Mouse (Mus musculus): ENCODE measurements around the gene Tle6. TPM values are rescaled to one million over a fixed set of nuclear protein-coding genes. Genes with fewer than 3 reads are reported as not detected.

Gene Tle6
- total and polyA plus RNA-seq, 3 experiments, result 17.5 to 49.5 (median 44.3) TPM

DNA sequence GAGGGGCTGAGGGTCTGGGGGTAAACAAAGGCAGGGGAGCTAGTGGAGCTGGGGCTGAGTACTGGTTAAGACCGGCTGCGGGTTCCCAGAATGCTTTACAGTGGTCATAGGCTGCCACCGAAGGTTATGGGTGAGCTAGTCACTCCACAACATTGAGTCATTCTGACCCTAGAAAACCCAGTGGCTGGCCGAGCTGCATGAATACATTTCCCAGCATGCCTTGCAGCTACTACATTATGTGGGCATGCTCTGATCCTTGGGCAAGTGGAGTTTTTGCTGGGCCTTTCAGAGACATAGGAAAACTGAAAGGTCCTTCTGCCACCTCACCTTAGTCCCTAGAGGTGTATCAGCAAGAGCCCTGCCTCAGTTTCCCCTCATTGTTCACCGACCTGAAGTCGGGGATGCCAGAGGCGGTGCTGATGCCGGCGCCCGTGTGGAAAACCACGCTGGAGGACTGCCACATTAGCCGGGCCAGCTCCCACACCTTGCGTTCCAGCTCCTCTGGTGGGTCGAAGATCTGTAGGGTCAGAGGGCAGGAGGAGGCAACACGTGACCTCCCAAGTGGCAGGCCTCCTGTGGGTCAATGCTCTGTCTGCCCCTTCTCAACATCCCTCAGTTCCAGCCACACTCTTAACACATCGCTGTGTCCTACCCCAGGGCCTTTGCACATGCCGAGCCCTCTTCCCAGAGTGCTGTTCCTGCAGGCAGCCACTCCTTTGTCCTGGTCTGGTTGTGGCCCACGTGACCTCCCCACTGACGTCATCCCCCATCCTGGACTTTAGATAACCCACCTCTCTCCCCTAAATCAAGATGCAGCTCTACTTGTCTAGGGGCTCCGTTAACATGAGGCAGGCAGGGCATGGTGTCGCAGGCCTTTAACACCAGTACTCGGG lies 25.5 kb upstream of the Tle6 start:
- Histone ChIP-seq H3K9me3 (replicated peaks) (no peaks in the 10 kb centered on the region), H3K4me1 (ENCODE audit: insufficient read depth, low read depth, low read length) (peaks cover 61% of the 10 kb centered on the region), H3K27me3 (ENCODE audit: insufficient read depth, low read length) (peaks cover under 1% of the 10 kb centered on the region; the same call in 1 of the 2 replicates), H3K36me3 (replicated peaks) (peaks cover 53% of the 10 kb centered on the region), H3K4me3 (ENCODE audit: low read depth, low read length) (peak overlapping the region; percentile 84)
- DNase-seq (ENCODE audit: low spot score) (no peak), ATAC-seq (ENCODE audit: extremely low read depth, insufficient number of reproducible peaks, low FRiP score, poor library complexity, severe bottlenecking) (no peak)
- no peak for TF ChIP-seq GATA2 (IDR thresholded peaks at IDR 0.05; ENCODE audit: borderline replicate concordance, low read depth, low read length)
- no peak for TF ChIP-seq GATA1 (IDR thresholded peaks at IDR 0.05; ENCODE audit: borderline replicate concordance, low read length)
- TF ChIP-seq TAL1 (conservative IDR thresholded peaks at IDR 0.05; ENCODE audit: low read depth, low read length), result no peak
- TF ChIP-seq POLR2AphosphoS5 (IDR thresholded peaks at IDR 0.05; ENCODE audit: insufficient replicate concordance, low read depth, low read length), result no peak
- TF ChIP-seq CTCF (IDR thresholded peaks at IDR 0.05; ENCODE audit: low read depth, low read length), result no peak

DNA sequence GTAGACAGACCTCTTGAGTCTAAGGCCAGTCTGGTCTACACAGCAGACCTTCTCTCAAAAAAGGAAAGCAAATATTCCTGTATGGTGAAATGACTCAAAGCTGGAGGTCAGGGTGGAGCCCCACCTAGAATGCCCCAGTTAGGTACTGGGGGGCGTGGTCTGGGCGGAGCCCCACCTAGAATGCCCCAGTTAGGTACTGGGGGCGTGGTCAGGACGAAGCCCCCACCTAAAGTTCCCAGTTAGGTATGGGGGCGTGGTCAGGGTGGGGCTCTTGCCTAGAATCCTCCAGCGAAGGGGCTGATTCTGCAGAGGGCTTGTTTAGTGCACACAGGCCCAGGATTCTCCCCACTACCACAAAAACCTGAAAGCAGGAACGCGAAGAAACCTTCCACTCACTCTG lies 22.6 kb upstream of the Tle6 start:
- DNase-seq (ENCODE audit: low spot score), result no peak
- H3K4me1 ChIP-seq (ENCODE audit: insufficient read depth, low read depth, low read length), result peaks cover 44% of the 10 kb centered on the region
- TF ChIP-seq POLR2AphosphoS5 (IDR thresholded peaks at IDR 0.05; ENCODE audit: insufficient replicate concordance, low read depth, low read length) (no peak), GATA2 (IDR thresholded peaks at IDR 0.05; ENCODE audit: borderline replicate concordance, low read depth, low read length) (no peak), CTCF (IDR thresholded peaks at IDR 0.05; ENCODE audit: low read depth, low read length) (no peak), TAL1 (conservative IDR thresholded peaks at IDR 0.05; ENCODE audit: low read depth, low read length) (no peak), GATA1 (IDR thresholded peaks at IDR 0.05; ENCODE audit: borderline replicate concordance, low read length) (no peak)
- H3K27me3 ChIP-seq (ENCODE audit: insufficient read depth, low read length), result no peaks in the 10 kb centered on the region
- no peak for ATAC-seq (ENCODE audit: extremely low read depth, insufficient number of reproducible peaks, low FRiP score, poor library complexity, severe bottlenecking)
- no peaks in the 10 kb centered on the region for H3K9me3 ChIP-seq (replicated peaks)
- peak overlapping the region; percentile 3; the same call in 1 of the 2 replicates for H3K4me3 ChIP-seq (ENCODE audit: low read depth, low read length)
- H3K36me3 ChIP-seq (replicated peaks), result peaks cover 64% of the 10 kb centered on the region

DNA sequence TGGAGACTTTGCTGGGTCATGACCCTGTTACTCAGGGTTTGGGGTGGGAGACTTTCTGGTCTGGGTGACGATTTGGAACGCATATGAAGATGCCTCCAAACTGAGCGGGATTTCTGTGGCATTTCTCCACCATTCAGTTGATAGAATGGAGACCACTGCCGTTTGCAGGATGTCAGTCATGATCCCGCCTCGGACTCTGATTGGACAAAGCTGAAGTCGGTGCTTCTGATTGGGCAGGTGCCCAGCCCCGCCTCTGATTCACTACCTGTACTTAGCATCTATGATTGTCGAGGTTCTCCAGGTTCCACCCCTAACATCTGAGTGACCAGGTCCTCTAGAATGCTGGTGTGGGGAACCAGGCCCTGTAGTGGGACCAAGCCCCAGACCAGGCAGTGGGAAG lies 19.9 kb upstream of the Tle6 start:
- DNase-seq (ENCODE audit: low spot score) (no peak), ATAC-seq (ENCODE audit: extremely low read depth, insufficient number of reproducible peaks, low FRiP score, poor library complexity, severe bottlenecking) (no peak)
- no peaks in the 10 kb centered on the region for H3K9me3 ChIP-seq (replicated peaks)
- peaks cover 21% of the 10 kb centered on the region for H3K4me1 ChIP-seq (ENCODE audit: insufficient read depth, low read depth, low read length)
- no peak overlapping the region for H3K4me3 ChIP-seq (ENCODE audit: low read depth, low read length)
- peaks cover 6% of the 10 kb centered on the region for H3K27me3 ChIP-seq (ENCODE audit: insufficient read depth, low read length)
- H3K36me3 ChIP-seq (replicated peaks), result peaks cover 54% of the 10 kb centered on the region
- no peak for TF ChIP-seq TAL1 (conservative IDR thresholded peaks at IDR 0.05; ENCODE audit: low read depth, low read length)
- no peak for TF ChIP-seq GATA2 (IDR thresholded peaks at IDR 0.05; ENCODE audit: borderline replicate concordance, low read depth, low read length)
- no peak for TF ChIP-seq CTCF (IDR thresholded peaks at IDR 0.05; ENCODE audit: low read depth, low read length)
- no peak for TF ChIP-seq GATA1 (IDR thresholded peaks at IDR 0.05; ENCODE audit: borderline replicate concordance, low read length)
- TF ChIP-seq POLR2AphosphoS5 (IDR thresholded peaks at IDR 0.05; ENCODE audit: insufficient replicate concordance, low read depth, low read length), result no peak

DNA sequence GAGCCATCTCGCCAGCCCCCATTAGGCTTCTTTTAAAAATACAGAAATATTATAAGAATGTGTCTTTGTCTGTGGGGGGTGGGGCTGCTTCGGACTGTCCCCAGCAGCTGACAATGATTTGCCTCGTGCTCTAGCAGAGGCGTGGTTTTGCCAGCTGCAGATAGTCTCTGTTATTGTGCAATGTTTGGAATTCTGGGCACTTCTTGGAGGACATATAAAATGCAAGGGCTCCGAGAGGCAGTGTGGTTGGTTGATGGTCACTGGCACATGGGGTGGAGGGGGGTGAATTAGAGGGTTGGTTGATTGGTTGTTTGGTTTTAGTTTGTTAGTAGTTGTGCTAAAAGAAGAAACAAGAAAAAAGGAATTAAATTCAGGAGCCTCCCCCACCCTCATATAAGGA lies 19.1 kb upstream of the Tle6 start:
- TF ChIP-seq TAL1 (conservative IDR thresholded peaks at IDR 0.05; ENCODE audit: low read depth, low read length) (no peak), POLR2AphosphoS5 (IDR thresholded peaks at IDR 0.05; ENCODE audit: insufficient replicate concordance, low read depth, low read length) (no peak), GATA2 (IDR thresholded peaks at IDR 0.05; ENCODE audit: borderline replicate concordance, low read depth, low read length) (no peak), GATA1 (IDR thresholded peaks at IDR 0.05; ENCODE audit: borderline replicate concordance, low read length) (no peak), CTCF (IDR thresholded peaks at IDR 0.05; ENCODE audit: low read depth, low read length) (no peak)
- no peak for DNase-seq (ENCODE audit: low spot score)
- peaks cover 18% of the 10 kb centered on the region for H3K4me1 ChIP-seq (ENCODE audit: insufficient read depth, low read depth, low read length)

DNA sequence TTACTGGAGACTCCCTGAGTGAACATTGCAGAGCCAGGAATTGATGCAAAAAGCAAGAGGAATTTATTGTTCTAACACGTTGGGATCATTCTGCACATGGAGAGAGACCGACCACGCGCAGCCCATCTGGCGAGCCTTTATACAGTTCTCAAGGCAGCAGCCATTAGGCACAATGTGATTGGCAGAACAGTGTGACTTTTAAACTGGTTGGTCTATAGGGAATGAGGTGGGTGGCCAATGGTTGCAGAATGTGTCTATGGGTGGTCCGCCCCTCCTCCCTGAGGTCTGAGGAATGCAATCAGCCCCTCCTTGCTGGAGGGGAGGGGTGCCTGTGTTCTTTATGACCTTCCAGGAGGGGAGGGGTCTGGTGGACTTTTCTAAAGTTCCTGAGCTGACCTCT lies 14.6 kb upstream of the Tle6 start:
- Histone ChIP-seq H3K4me1 (ENCODE audit: insufficient read depth, low read depth, low read length) (peaks cover 5% of the 10 kb centered on the region), H3K36me3 (replicated peaks) (peaks cover 3% of the 10 kb centered on the region), H3K9me3 (replicated peaks) (0 out of 2 replicates have a peak, but pooled peaks cover 2% of the 10 kb centered on the region), H3K27me3 (ENCODE audit: insufficient read depth, low read length) (peaks cover 13% of the 10 kb centered on the region), H3K4me3 (ENCODE audit: low read depth, low read length) (no peak overlapping the region)
- TF ChIP-seq GATA2 (IDR thresholded peaks at IDR 0.05; ENCODE audit: borderline replicate concordance, low read depth, low read length), result no peak
- no peak for TF ChIP-seq CTCF (IDR thresholded peaks at IDR 0.05; ENCODE audit: low read depth, low read length)
- no peak for TF ChIP-seq TAL1 (conservative IDR thresholded peaks at IDR 0.05; ENCODE audit: low read depth, low read length)
- no peak for TF ChIP-seq POLR2AphosphoS5 (IDR thresholded peaks at IDR 0.05; ENCODE audit: insufficient replicate concordance, low read depth, low read length)
- TF ChIP-seq GATA1 (IDR thresholded peaks at IDR 0.05; ENCODE audit: borderline replicate concordance, low read length), result no peak
- ATAC-seq (ENCODE audit: extremely low read depth, insufficient number of reproducible peaks, low FRiP score, poor library complexity, severe bottlenecking), result no peak
- DNase-seq (ENCODE audit: low spot score), result no peak

More for the DNA sequence above, 19.1 kb upstream of the Tle6 start:
- Histone ChIP-seq H3K4me3 (ENCODE audit: low read depth, low read length) (no peak overlapping the region), H3K27me3 (ENCODE audit: insufficient read depth, low read length) (peaks cover 11% of the 10 kb centered on the region), H3K36me3 (replicated peaks) (peaks cover 46% of the 10 kb centered on the region), H3K9me3 (replicated peaks) (no peaks in the 10 kb centered on the region)
- no peak for ATAC-seq (ENCODE audit: extremely low read depth, insufficient number of reproducible peaks, low FRiP score, poor library complexity, severe bottlenecking)

DNA sequence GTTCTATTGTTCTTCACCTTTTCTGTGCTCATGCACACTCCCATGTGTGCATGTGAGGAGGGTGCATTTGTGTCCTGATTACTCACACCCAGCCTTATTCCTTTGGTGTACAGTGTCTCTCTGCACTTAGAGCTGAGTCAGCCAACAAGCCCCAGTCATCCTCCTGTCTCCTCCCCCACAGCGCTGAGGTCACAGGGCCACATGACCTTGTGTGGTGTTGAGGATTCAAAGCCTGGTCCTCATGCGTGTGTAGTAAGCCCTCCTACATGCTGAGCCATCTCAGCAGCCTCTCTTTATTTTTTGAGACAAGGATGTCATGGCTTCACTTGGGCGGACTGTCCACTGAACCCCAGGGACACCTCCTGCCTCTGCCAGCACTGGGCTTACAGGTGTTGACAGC lies 11.9 kb upstream of the Tle6 start:
- Histone ChIP-seq H3K9me3 (replicated peaks) (0 out of 2 replicates have a peak, but pooled peaks cover 2% of the 10 kb centered on the region), H3K27me3 (ENCODE audit: insufficient read depth, low read length) (peaks cover 13% of the 10 kb centered on the region), H3K36me3 (replicated peaks) (peaks cover 23% of the 10 kb centered on the region), H3K4me3 (ENCODE audit: low read depth, low read length) (no peak overlapping the region), H3K4me1 (ENCODE audit: insufficient read depth, low read depth, low read length) (peaks cover 10% of the 10 kb centered on the region)
- TF ChIP-seq CTCF (IDR thresholded peaks at IDR 0.05; ENCODE audit: low read depth, low read length), result no peak
- no peak for TF ChIP-seq GATA2 (IDR thresholded peaks at IDR 0.05; ENCODE audit: borderline replicate concordance, low read depth, low read length)
- TF ChIP-seq TAL1 (conservative IDR thresholded peaks at IDR 0.05; ENCODE audit: low read depth, low read length), result no peak
- TF ChIP-seq POLR2AphosphoS5 (IDR thresholded peaks at IDR 0.05; ENCODE audit: insufficient replicate concordance, low read depth, low read length), result no peak
- no peak for TF ChIP-seq GATA1 (IDR thresholded peaks at IDR 0.05; ENCODE audit: borderline replicate concordance, low read length)
- ATAC-seq (ENCODE audit: extremely low read depth, insufficient number of reproducible peaks, low FRiP score, poor library complexity, severe bottlenecking) (no peak), DNase-seq (ENCODE audit: low spot score) (no peak)
